Mouse (Mus musculus) neural tube, embryonic 14.5 days (tissue): ENCODE data around the gene Tnni2. TPM values are rescaled to one million over a fixed set of nuclear protein-coding genes. Genes with fewer than 3 reads are reported as not detected.

Experiments used
- ATAC-seq: fragments of 200-750 bp; cut with Nextera tagmentation; 2 replicates; pipeline ENCODE4 v1.8.0; 2017; ENCODE audit warnings: low read depth, mild to moderate bottlenecking, moderate TSS enrichment, moderate library complexity
- H3K27ac ChIP-seq: fragments of 300-500 bp; sonication (generic); 2 replicates; pipeline ENCODE4 v1.5.1; 2014; ENCODE audit warnings: low read depth, mild to moderate bottlenecking, control low read depth, low read length, moderate library complexity, mixed read lengths
- H3K27me3 ChIP-seq: fragments of 300-500 bp; sonication (generic); 2 replicates; pipeline ENCODE4 v1.6.1; 2014; ENCODE audit warnings: low read length; ENCODE audit not compliant: control insufficient read depth, insufficient read depth
- H3K36me3 ChIP-seq: fragments of 300-500 bp; sonication (generic); 2 replicates; pipeline ENCODE4 v1.6.1; 2014; ENCODE audit warnings: low read length, mixed read lengths; ENCODE audit not compliant: control insufficient read depth, insufficient read depth
- H3K4me1 ChIP-seq: fragments of 300-500 bp; sonication (generic); 2 replicates; pipeline ENCODE4 v1.6.1; 2014; ENCODE audit warnings: low read length; ENCODE audit not compliant: control insufficient read depth, insufficient read depth
- H3K4me2 ChIP-seq: fragments of 300-500 bp; sonication (generic); 2 replicates; pipeline ENCODE4 v1.6.1; 2014; ENCODE audit warnings: mild to moderate bottlenecking, low read depth, low read length, control low read depth
- H3K4me3 ChIP-seq: fragments of 300-500 bp; sonication (generic); 2 replicates; pipeline ENCODE4 v1.5.1; 2014; ENCODE audit warnings: low read depth, low read length, control low read depth, mixed read lengths
- H3K9ac ChIP-seq: fragments of 300-500 bp; sonication (generic); replicated peaks from 2 replicates; pipeline ENCODE4 v1.6.1; 2014; ENCODE audit warnings: low read depth, mild to moderate bottlenecking, control low read depth, low read length, mixed read lengths
- H3K9me3 ChIP-seq: fragments of 300-500 bp; sonication (generic); 2 replicates; pipeline ENCODE4 v1.6.1; 2016; ENCODE audit warnings: low read length; ENCODE audit not compliant: control insufficient read depth
- WGBS: fragments of 180-500 bp; shearing (Covaris S2); extraction: QIAGEN DNeasy Blood & Tissue Kit; methylation state at CpG from one replicate; pipeline ENCODE4 v1.1.7; 2014; 5-methylcytosine and 5-hydroxymethylcytosine counted together
- polyA plus RNA-seq: library from polyadenylated mRNA; unstranded; fragments of >200 nt; fragmentation: Nextera tagmentation; extraction: Ambion mirVana; gene quantifications from 2 replicates; pipeline ENCODE4 v1.2.1, GENCODE M21; 2014

Tnni2 gene
- polyA plus RNA-seq, 1 experiment from 2014 or later, result 4.3 TPM

DNA sequence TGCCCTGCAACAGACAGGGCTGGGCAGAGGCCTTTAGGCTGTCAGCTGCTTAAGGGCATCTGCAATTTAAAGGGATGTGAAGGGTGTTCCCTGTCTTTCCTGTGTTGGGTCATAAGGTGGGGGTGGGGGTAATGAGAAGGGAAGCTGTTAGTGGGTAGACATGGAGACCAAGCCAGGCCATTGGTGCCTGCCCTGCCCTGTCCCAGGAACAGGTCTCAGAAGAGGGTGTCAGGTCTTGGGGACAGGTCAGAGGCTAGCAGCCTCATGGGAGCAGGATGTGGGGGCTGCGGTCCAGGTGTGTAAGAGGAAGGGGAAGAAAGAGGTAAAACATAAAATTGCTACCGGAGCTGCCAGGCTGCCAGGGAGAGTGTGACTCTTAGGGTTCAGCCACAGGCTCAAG lies 19.8 kb downstream of the Tnni2 start:
- ATAC-seq, result no peak
- Histone ChIP-seq H3K4me3 (no peak overlapping the region), H3K36me3 (no peaks in the 10 kb centered on the region), H3K4me1 (no peaks in the 10 kb centered on the region), H3K27me3 (no peaks in the 10 kb centered on the region), H3K27ac (no peak overlapping the region), H3K4me2 (no peak overlapping the region), H3K9me3 (no peaks in the 10 kb centered on the region), H3K9ac (no peak overlapping the region)
- 85% methylated on average over 2 of the region's 2 CpGs for WGBS

DNA sequence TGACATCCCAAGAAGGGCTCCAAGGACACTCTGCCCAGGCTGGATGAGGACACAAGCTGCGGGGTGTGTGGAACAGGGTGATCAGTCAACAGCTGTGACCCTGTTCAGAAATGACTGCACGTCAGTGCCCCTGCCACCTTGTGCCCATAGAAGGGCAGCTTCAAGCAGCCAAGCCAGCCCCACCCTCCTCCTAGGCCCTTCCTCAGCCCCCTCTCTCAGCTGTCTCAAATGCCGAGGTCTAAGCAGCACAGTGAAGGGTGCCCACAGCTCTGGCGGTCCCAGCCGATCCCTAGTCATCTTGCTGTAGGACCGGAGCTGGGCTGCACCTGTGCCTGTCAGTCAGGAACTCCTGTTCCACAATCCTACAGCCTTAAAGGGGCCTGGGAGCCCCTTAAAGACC lies 20.6 kb downstream of the Tnni2 start:
- no peak overlapping the region for H3K9ac ChIP-seq
- H3K4me2 ChIP-seq, result no peak overlapping the region
- H3K4me1 ChIP-seq, result no peaks in the 10 kb centered on the region
- ATAC-seq, result no peak
- no peaks in the 10 kb centered on the region for H3K9me3 ChIP-seq
- H3K27ac ChIP-seq, result no peak overlapping the region
- no peaks in the 10 kb centered on the region for H3K36me3 ChIP-seq
- 78% methylated on average over 6 of the region's 6 CpGs for WGBS
- no peak overlapping the region for H3K4me3 ChIP-seq
- no peaks in the 10 kb centered on the region for H3K27me3 ChIP-seq

DNA sequence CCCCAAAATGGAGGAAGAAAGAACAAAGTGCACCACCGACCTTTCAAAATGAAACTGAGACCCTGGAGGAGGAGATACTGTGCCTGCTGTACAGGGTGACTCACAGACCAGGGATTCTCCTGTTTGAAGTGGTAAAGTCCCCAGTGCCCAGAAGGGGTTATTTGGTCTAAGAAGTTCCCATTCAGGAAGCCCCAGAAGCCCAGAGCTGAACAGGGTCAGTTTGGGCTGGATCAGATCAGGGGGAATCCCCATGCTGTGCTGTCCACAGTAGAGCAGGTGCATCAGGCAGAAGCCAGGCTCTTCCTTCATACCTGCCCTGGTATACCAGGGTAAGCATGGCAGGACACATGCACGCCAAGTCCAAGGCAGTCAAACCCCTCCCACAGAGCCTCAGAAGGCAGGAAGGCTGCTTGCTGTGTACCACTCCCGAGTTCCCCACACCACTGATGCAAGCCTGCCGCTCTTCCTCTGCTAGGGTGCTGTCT lies 21.0 kb downstream of the Tnni2 start:
- Histone ChIP-seq H3K4me3 (no peak overlapping the region), H3K4me1 (no peaks in the 10 kb centered on the region), H3K4me2 (no peak overlapping the region), H3K36me3 (no peaks in the 10 kb centered on the region), H3K9ac (no peak overlapping the region), H3K9me3 (no peaks in the 10 kb centered on the region), H3K27ac (no peak overlapping the region), H3K27me3 (no peaks in the 10 kb centered on the region)
- ATAC-seq, result no peak
- 71% methylated on average over 4 of the region's 4 CpGs for WGBS

DNA sequence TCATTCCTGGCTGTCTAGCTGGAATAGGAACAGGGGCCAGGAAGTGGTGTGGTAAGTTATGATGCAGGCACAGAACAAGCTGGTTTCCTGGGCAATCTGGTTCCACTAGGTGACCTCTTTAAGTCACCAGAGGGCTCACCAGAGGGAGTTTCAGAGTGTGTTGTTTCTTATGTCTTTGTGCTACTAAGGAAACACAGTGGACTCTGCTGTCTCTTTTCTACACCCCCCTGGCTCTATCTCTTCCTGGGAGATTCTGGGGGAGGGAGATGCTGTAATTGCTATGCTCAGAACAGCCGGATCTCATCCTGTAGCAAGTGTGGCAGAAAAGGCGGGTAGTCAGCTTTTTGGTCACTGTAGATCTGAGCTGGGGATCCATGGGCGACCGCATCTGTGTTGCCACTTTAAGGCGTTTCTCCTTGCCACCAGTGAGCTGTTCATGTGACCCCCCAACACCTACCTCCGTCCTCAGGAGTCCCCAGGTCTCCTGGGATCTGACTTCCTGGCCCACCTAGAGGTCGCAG lies 28.6 kb downstream of the Tnni2 start:
- no peak for ATAC-seq
- no peaks in the 10 kb centered on the region for H3K36me3 ChIP-seq
- 0 out of 2 replicates have a peak, but pooled peaks cover 7% of the 10 kb centered on the region for H3K4me1 ChIP-seq
- H3K4me3 ChIP-seq, result no peak overlapping the region
- H3K9me3 ChIP-seq, result no peaks in the 10 kb centered on the region
- no peak overlapping the region for H3K27ac ChIP-seq
- 85% methylated on average over 7 of the region's 7 CpGs for WGBS
- H3K4me2 ChIP-seq, result no peak overlapping the region
- no peak overlapping the region for H3K9ac ChIP-seq
- H3K27me3 ChIP-seq, result no peaks in the 10 kb centered on the region

DNA sequence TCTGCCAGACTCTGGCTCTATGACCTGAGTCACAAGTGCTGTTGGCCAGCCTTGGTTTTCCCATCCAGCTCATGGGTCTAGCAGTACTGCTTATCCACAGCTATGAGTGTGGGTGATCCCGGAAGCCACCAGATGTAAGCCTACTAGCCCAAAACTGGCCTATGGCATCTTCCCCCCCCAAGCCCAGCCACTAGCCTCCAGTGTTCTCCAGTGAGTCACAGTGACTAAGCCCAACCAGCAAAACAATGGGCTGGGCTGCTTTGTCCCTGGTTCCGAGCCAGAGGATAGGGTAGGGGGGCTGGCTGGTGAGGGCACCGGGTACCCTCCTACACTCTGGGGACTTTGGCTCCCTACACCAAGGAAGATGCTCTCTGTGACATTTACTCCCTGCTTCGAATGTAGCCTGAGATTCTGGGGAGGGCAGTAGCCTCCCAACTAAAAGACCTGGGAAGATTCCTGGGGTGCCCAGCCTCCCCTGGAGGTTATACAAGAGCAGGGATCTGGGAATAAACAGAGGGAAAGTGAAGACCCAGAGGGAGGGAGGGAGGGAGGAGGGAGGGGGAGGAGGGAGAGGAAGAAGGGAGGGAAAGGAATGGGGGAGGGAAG lies 29.3 kb downstream of the Tnni2 start:
- no peaks in the 10 kb centered on the region for H3K9me3 ChIP-seq
- H3K4me3 ChIP-seq, result no peak overlapping the region
- no peaks in the 10 kb centered on the region for H3K27me3 ChIP-seq
- no peak overlapping the region for H3K4me2 ChIP-seq
- H3K9ac ChIP-seq, result no peak overlapping the region
- H3K27ac ChIP-seq, result no peak overlapping the region
- no peaks in the 10 kb centered on the region for H3K36me3 ChIP-seq
- WGBS, result 28% methylated on average over 4 of the region's 4 CpGs
- H3K4me1 ChIP-seq, result 0 out of 2 replicates have a peak, but pooled peaks cover 7% of the 10 kb centered on the region
- 0 out of 2 replicates have a peak, but pooled peaks have one; percentile 34 for ATAC-seq

DNA sequence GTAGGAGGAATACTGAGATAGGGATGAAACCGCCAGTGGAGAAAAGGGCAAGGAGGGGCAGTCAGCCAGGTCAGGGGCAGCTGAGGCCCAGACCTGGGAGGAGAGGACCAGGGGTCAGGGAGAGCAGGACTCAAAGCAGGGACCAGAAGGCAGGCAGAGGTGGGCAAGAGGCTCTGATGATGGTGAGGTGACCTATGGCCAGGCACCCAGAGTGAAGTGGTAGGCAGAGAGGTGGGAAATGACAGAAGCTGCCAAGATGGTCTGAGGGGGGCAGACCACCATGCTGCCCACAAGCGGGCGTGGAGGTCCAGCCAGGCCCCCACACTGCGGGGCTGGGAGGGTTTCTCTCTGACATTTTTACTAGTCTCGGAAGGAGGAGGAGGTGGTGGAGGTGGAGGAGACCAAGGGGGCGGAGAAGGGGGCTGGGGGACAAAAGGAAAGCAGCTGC lies 29.8 kb downstream of the Tnni2 start:
- ATAC-seq, result no peak
- Histone ChIP-seq H3K4me1 (0 out of 2 replicates have a peak, but pooled peaks cover 7% of the 10 kb centered on the region), H3K9ac (no peak overlapping the region), H3K4me2 (no peak overlapping the region), H3K27ac (no peak overlapping the region), H3K27me3 (no peaks in the 10 kb centered on the region), H3K36me3 (no peaks in the 10 kb centered on the region), H3K9me3 (no peaks in the 10 kb centered on the region), H3K4me3 (no peak overlapping the region)
- 33% methylated on average over 6 of the region's 6 CpGs for WGBS

DNA sequence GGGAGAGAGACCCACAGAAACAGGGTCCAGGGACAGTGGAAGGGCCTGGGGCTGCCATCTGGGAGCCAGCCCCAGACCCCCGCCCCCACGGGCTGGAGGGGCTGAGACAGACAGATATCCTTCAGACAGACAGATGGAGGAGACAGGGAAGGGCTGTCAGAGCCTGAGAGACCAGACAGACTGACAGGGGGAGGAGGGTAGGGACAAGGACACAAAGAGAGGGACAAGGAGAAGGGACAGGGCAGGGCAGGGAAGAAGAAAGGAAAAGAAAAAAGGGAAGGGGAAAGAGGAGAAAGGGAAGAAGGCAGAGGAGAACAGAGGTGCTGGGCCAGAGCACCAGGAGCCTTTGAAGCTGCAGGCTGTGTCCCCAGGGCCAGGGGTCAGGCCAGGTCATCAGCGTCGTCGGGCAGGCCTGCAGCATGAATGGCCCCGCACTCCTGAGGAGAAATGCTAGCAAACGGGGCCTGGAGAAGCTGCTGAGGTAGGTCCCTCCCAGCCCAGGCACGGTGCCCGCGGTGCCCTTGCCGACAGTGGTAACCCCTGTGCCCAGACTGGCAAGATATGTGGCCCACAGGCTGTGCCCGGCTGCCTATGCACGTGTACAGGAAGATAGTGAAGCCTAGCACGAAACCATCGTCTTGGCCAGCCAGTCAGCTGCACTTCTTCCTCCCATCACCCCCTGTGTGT lies 30.4 kb downstream of the Tnni2 start:
- Histone ChIP-seq H3K9me3 (no peaks in the 10 kb centered on the region), H3K36me3 (no peaks in the 10 kb centered on the region), H3K4me1 (0 out of 2 replicates have a peak, but pooled peaks cover 7% of the 10 kb centered on the region), H3K4me2 (no peak overlapping the region), H3K27me3 (no peaks in the 10 kb centered on the region), H3K9ac (no peak overlapping the region), H3K4me3 (no peak overlapping the region), H3K27ac (no peak overlapping the region)
- WGBS, result 28% methylated on average over 15 of the region's 15 CpGs
- ATAC-seq, result no peak

DNA sequence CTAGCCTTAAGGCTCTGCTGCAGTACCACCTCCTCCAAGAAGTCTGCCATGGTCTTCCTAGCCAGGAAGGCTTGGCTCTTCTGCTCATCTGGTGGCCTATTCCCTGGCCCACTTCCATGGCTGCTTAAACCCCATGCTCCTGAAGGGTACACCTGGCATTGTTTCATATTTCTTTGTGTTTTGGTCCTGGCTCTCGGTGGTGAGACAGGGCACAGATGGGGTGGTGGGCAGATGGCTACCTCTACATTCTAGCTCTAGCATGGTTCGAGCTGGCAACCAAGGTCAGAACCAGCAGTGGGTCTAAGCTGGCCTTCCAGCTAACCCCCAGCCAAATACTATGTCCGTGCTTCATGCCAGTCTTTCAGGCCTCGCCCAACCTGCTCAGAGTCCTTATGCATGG lies 31.3 kb downstream of the Tnni2 start:
- Histone ChIP-seq H3K9ac (no peak overlapping the region), H3K4me3 (no peak overlapping the region), H3K27me3 (no peaks in the 10 kb centered on the region), H3K36me3 (no peaks in the 10 kb centered on the region), H3K4me2 (no peak overlapping the region), H3K27ac (no peak overlapping the region), H3K4me1 (0 out of 2 replicates have a peak, but pooled peaks cover 7% of the 10 kb centered on the region), H3K9me3 (no peaks in the 10 kb centered on the region)
- no peak for ATAC-seq
- 93% methylated on average over 4 of the region's 4 CpGs for whole genome bisulfite sequencing

DNA sequence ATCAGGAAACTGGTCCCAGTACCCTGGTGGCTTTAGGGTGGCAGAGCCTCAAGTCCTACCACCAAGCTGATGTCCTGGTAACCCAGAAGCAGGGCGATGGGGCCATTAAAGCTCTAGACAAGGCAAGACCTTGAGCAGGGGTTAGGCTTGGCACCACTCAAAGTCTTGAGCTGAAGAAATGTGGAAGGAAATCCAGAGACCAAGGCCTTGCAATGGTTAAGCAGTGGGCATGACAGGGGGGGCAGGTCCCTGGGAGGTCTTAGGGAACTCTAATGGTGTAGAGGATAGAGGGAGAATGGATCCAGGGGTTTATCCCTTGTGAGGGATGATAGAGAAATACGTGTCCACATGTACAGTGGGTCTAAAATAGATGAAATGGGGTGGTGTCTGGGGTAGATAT lies 31.9 kb downstream of the Tnni2 start:
- H3K36me3 ChIP-seq, result no peaks in the 10 kb centered on the region
- H3K4me3 ChIP-seq, result no peak overlapping the region
- no peak for ATAC-seq
- no peak overlapping the region for H3K4me2 ChIP-seq
- H3K27ac ChIP-seq, result no peak overlapping the region
- H3K4me1 ChIP-seq, result 0 out of 2 replicates have a peak, but pooled peaks cover 7% of the 10 kb centered on the region
- no peak overlapping the region for H3K9ac ChIP-seq
- 92% methylated on average over 2 of the region's 2 CpGs for WGBS
- no peaks in the 10 kb centered on the region for H3K27me3 ChIP-seq
- H3K9me3 ChIP-seq, result no peaks in the 10 kb centered on the region
